Mouse (Mus musculus) MEL (cell line): ENCODE data around the gene Atxn7l3.

ENCODE experiments used
- CTCF ChIP-seq, 3 experiments: IDR thresholded peaks in 2 of 3; conservative IDR thresholded peaks in 1 of 3; 2 replicates each; pipeline ENCODE4 v1.5.1; 2011 to 2012; ENCODE audit warnings: low read length in 3 of 3, low read depth in 2 of 3, mild to moderate bottlenecking in 2 of 3, improper control_type of control experiment in 1 of 3, inconsistent platforms in 1 of 3, mixed read lengths in 1 of 3, moderate library complexity in 1 of 3; ENCODE audit not compliant: control insufficient read depth in 1 of 3, insufficient read depth in 1 of 3, poor library complexity in 1 of 3, severe bottlenecking in 1 of 3
- EP300 ChIP-seq, 2 experiments: IDR thresholded peaks; 2 replicates each; pipeline ENCODE4 v1.6.1; 2011; ENCODE audit warnings: improper control_type of control experiment in 2 of 2, low read length in 2 of 2, low read depth in 1 of 2, mild to moderate bottlenecking in 1 of 2
- HCFC1 ChIP-seq: IDR thresholded peaks from 2 replicates; pipeline ENCODE4 v1.6.1; 2012; ENCODE audit warnings: low read depth, mild to moderate bottlenecking, inconsistent platforms, low read length, improper control_type of control experiment, moderate library complexity
- JUND ChIP-seq: IDR thresholded peaks from 2 replicates; pipeline ENCODE4 v1.6.1; 2011; ENCODE audit warnings: low read depth, mild to moderate bottlenecking, improper control_type of control experiment, low read length
- KAT2A ChIP-seq: conservative IDR thresholded peaks from 2 replicates; pipeline ENCODE4 v1.6.1; 2012; ENCODE audit warnings: low read depth, low read length, improper control_type of control experiment, inconsistent platforms
- POLR2A ChIP-seq, 2 experiments: IDR thresholded peaks; 2 replicates each; pipeline ENCODE4 v1.6.1; 2011 to 2012; ENCODE audit warnings: low read length in 2 of 2, mild to moderate bottlenecking in 2 of 2, control low read depth in 1 of 2, improper control_type of control experiment in 1 of 2, low read depth in 1 of 2, moderate library complexity in 1 of 2; ENCODE audit not compliant: control insufficient read depth in 1 of 2, insufficient read depth in 1 of 2, poor library complexity in 1 of 2
- POLR2AphosphoS5 ChIP-seq: IDR thresholded peaks from 2 replicates; pipeline ENCODE4 v1.6.1; 2012; ENCODE audit warnings: low read depth, borderline replicate concordance, mild to moderate bottlenecking, inconsistent platforms, low read length, moderate library complexity, mixed read lengths
- RCOR1 ChIP-seq: IDR thresholded peaks from 2 replicates; pipeline ENCODE4 v1.6.1; 2012; ENCODE audit warnings: low read depth, mild to moderate bottlenecking, inconsistent platforms, low read length, improper control_type of control experiment

DNA sequence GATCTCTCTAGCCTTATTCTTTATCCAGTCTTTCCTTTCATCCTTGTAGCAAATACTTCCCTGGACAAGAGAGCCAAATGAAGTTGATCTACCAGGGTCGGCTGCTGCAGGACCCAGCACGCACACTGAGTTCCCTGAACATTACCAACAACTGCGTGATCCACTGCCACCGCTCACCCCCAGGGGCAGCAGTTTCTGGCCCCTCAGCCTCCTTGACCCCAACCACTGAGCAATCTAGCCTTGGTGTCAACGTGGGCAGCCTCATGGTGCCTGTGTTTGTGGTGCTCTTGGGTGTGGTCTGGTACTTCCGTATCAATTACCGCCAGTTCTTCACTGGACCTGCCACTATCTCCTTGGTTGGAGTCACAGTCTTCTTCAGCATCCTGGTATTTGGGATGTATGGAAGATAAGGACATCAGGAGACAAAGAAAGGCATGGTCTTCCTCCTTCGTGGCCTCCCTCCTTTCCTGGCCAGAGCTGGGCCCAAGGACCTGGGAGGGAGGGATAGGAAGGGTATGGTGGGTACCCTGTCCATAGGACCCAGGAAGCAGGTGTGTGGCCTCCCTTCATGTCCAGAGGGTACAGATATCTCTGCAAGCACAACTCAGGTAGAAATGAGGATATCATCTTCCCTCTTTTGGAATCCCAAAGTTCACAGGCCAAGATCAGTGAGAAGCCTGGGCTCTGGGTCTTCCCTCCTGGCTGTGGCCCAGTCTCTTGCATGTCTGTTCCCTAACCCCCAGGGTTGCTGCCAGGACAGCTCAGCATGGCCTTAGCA lies 8.2 kb downstream of the Atxn7l3 start:
- no peak for TF ChIP-seq CTCF (IDR thresholded peaks at IDR 0.05 in 2 of 3, conservative IDR thresholded peaks at IDR 0.05 in 1 of 3; ENCODE audit: control insufficient read depth in 1 of 3, insufficient read depth in 1 of 3, low read depth in 2 of 3, low read length in 3 of 3, poor library complexity in 1 of 3, severe bottlenecking in 1 of 3)
- no peak for TF ChIP-seq KAT2A
- no peak for TF ChIP-seq POLR2A (IDR thresholded peaks at IDR 0.05; ENCODE audit: control insufficient read depth in 1 of 2, insufficient read depth in 1 of 2, low read depth in 1 of 2, low read length in 2 of 2, poor library complexity in 1 of 2)
- no peak for TF ChIP-seq EP300 (IDR thresholded peaks at IDR 0.05; ENCODE audit: low read depth in 1 of 2, low read length in 2 of 2)
- TF ChIP-seq RCOR1: no peak
- TF ChIP-seq HCFC1: no peak
- TF ChIP-seq POLR2AphosphoS5: no peak
- TF ChIP-seq JUND: no peak
